ENCODE assay signal across 10 mouse cellular contexts in genomic region chr10:106469855-106470532, GRCm38 (mm10). TPM values are rescaled to one million over a fixed set of nuclear protein-coding genes. Genes with fewer than 3 reads are reported as not detected.
A peak's percentile ranks its signal among the peaks of the same experiment; 100 is the strongest.
DNase-seq lines count a peak whose midpoint lies in the region; ATAC-seq and TF ChIP-seq lines count a peak whose summit lies in the region.
"Had no signal": no experiment of that assay in that cellular context is flagged by ENCODE, and none has a peak within 500 bp of the region (broad histone marks: within the 10 kb centered on the region; RNA-seq: fewer than 3 reads in every experiment).

Gene Ppfia2 (plus strand): TSS chr10:106470339.

- no peak for ATAC-seq in megakaryocyte, adult 5-6 weeks (ENCODE audit: poor library complexity, severe bottlenecking)
- no peak for ATAC-seq in liver, embryonic 13.5 days (ENCODE audit: low read depth)

- intact Hi-C loops in heart, postnatal 14 days (cut with DNase I), result no loop called here

- no peak within 1 kb of the TSS for H3K9ac ChIP-seq in liver, embryonic 13.5 days

- H3K27ac ChIP-seq in embryonic fibroblast, embryonic 13.5 days (ENCODE audit: insufficient read depth, low read length), result no peak within 1 kb of the TSS
- H3K27ac ChIP-seq in liver, embryonic 13.5 days, result no peak within 1 kb of the TSS

- no peak for TF ChIP-seq CTCF in embryonic fibroblast, embryonic 13.5 days (IDR thresholded peaks at IDR 0.05; ENCODE audit: borderline replicate concordance, insufficient read depth, low read length)

- peaks cover 5% of the 10 kb centered on the region; the same call in 1 of the 2 replicates for H3K9me3 ChIP-seq in megakaryocyte, embryonic 14.5 days
- H3K9me3 ChIP-seq in liver, embryonic 13.5 days (replicated peaks), result no peaks in the 10 kb centered on the region

- under 1% methylated on average over 30 of the region's 30 CpGs for WGBS in liver, embryonic 13.5 days (ENCODE audit: insufficient replicate concordance)

- DNase-seq in heart, postnatal 14 days, result peak; percentile 18 to 19
- DNase-seq in layer of hippocampus, adult 11-12 months (ENCODE audit: low spot score), result peak; percentile 73
- DNase-seq in liver, embryonic 13.5 days, result no peak
- DNase-seq in retina, adult 2 months (ENCODE audit: low read depth, low spot score), result peak; percentile 25
- no peak for DNase-seq in thymus, postnatal 14 days

- H3K4me1 ChIP-seq in megakaryocyte, embryonic 14.5 days, result peaks cover 12% of the 10 kb centered on the region
- H3K4me1 ChIP-seq in embryonic fibroblast, embryonic 13.5 days (ENCODE audit: control insufficient read depth, insufficient read depth, low read length), result no peaks in the 10 kb centered on the region
- H3K4me1 ChIP-seq in liver, embryonic 13.5 days (replicated peaks), result no peaks in the 10 kb centered on the region

- peaks cover 24% of the 10 kb centered on the region for H3K27me3 ChIP-seq in megakaryocyte, embryonic 14.5 days (replicated peaks)
- H3K27me3 ChIP-seq in liver, embryonic 13.5 days, result peaks cover 22% of the 10 kb centered on the region
- H3K27me3 ChIP-seq: CH12.LX had no signal

- H3K36me3 ChIP-seq in megakaryocyte, embryonic 14.5 days (replicated peaks; ENCODE audit: low read length), result no peaks in the 10 kb centered on the region
- no peaks in the 10 kb centered on the region for H3K36me3 ChIP-seq in liver, embryonic 13.5 days

- TF ChIP-seq POLR2A in embryonic fibroblast, embryonic 13.5 days (IDR thresholded peaks at IDR 0.05; ENCODE audit: low read depth, low read length), result no peak

- peak within 1 kb of the TSS; percentile 43 for H3K4me2 ChIP-seq in liver, embryonic 13.5 days

- peak within 1 kb of the TSS; percentile 88 for H3K4me3 ChIP-seq in megakaryocyte, embryonic 14.5 days (replicated peaks)
- H3K4me3 ChIP-seq in embryonic fibroblast, embryonic 13.5 days (ENCODE audit: insufficient read depth, low read length), result peak within 1 kb of the TSS; percentile 44
- H3K4me3 ChIP-seq in liver, embryonic 13.5 days (replicated peaks), result peak within 1 kb of the TSS; percentile 32

RNA-seq across cellular contexts. Expression of gene Ppfia2, which starts in this region (rescaled TPM):
- polyA plus RNA-seq in megakaryocyte, embryonic 14.5 days (2012; ENCODE audit: insufficient read depth, low replicate concordance), result not detected in 2 replicates
- not detected in 2 replicates for total RNA-seq in megakaryocyte, adult 5-6 weeks (2015)
- total RNA-seq in megakaryocyte, adult 5-6 weeks (2017), result 0.07 TPM in 1 of 2 replicates, not detected in the other
- polyA plus RNA-seq in embryonic fibroblast, embryonic 13.5 days (2011; ENCODE audit: insufficient read length, low read depth, missing spikeins), result 0.13 and 0.40 TPM in 2 replicates
- total RNA-seq in heart, postnatal 14 days (2021), result under 1 TPM; 0.45 to 0.49 TPM
- polyA plus RNA-seq in liver, embryonic 13.5 days (2015; fragmentation: Nextera tagmentation; extraction: Ambion mirVana), result 0.02 and 0.05 TPM in 2 replicates
- total RNA-seq: CH12.LX; neutrophil, adult 5-6 weeks had no signal

Comparison
In these comparisons a context has a peak if more than half of its experiments do, and no peak if none do; other contexts are left out.
1. Peak in DNase-seq in heart, postnatal 14 days; RNA of the gene not detected or under 1 TPM.
2. H3K4me3 ChIP-seq: peak in every context shown above with its lines; median percentile 88 in megakaryocyte, embryonic 14.5 days; 44 in embryonic fibroblast, embryonic 13.5 days; 32 in liver, embryonic 13.5 days.
3. DNase-seq: peak in layer of hippocampus, adult 11-12 months (single experiment) and retina, adult 2 months (single experiment); none in liver, embryonic 13.5 days (single experiment) and thymus, postnatal 14 days (single experiment).